Mouse (Mus musculus): ENCODE measurements at regions not wholly inside any gene's neighbourhood (a gene's known extent, or its start where the extent isn't known, plus 50 kb on each side); places are given as distances from the start of the nearest gene placed in this dataset.
"Not testable (repeated sequence)": the region's sequence is repeated elsewhere in the genome, so short reads cannot be mapped to it uniquely, and the experiment has no call there.

GRCm38 (mm10) chr19:29869526-29869925 lies 55.4 kb upstream of the Il33 start:
- Histone ChIP-seq H3K4me1 (ENCODE audit: control insufficient read depth, insufficient read depth, low read length) (0 out of 2 replicates have a peak, but pooled peaks cover 3% of the 10 kb centered on the region), H3K27ac (ENCODE audit: low read length) (no peak overlapping the region), H3K36me3 (ENCODE audit: control insufficient read depth, insufficient read depth, low read length) (no peaks in the 10 kb centered on the region), H3K27me3 (ENCODE audit: control insufficient read depth, insufficient read depth, low read length) (no peaks in the 10 kb centered on the region), H3K9ac (ENCODE audit: low read length) (no peak overlapping the region), H3K4me3 (replicated peaks; ENCODE audit: low read length) (no peak overlapping the region), H3K9me3 (replicated peaks; ENCODE audit: control insufficient read depth, low read length) (no peaks in the 10 kb centered on the region), H3K4me2 (ENCODE audit: low read depth, low read length) (no peak overlapping the region)
- WGBS = 85% methylated on average over 5 of the region's 5 CpGs
- no peak for ATAC-seq (ENCODE audit: insufficient read depth, low FRiP score)

DNA sequence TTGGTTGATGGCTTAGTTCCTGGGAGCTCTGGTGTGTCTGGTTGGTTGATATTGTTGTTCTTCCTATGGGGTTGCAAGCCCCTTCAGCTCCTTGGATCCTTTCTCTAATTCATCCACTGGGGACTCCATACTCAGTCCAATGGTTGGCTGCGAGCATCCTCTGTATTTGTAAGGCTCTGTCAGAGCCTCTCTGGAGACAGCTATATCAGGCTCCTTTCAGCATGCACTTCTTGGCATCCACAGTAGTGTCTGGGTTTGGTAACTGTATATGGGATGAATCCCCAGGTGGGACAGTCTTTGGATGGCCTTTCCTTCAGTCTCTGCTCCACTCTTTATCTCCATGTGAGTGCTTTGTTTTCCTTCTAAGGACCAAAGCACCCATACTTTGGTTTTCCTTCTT lies 55.9 kb upstream of the Ranbp6 start:
- not testable (repeated sequence) for H3K4me2 ChIP-seq (ENCODE audit: low read depth, low read length); H3K9ac ChIP-seq (ENCODE audit: low read length); H3K4me3 ChIP-seq (replicated peaks; ENCODE audit: low read length); ATAC-seq (ENCODE audit: insufficient read depth, low FRiP score); H3K9me3 ChIP-seq (replicated peaks; ENCODE audit: control insufficient read depth, low read length); H3K36me3 ChIP-seq (ENCODE audit: control insufficient read depth, insufficient read depth, low read length); H3K27ac ChIP-seq (ENCODE audit: low read length); H3K27me3 ChIP-seq (ENCODE audit: control insufficient read depth, insufficient read depth, low read length); H3K4me1 ChIP-seq (ENCODE audit: control insufficient read depth, insufficient read depth, low read length)
- 87% methylated on average over 1 of the region's 1 CpGs for WGBS

DNA sequence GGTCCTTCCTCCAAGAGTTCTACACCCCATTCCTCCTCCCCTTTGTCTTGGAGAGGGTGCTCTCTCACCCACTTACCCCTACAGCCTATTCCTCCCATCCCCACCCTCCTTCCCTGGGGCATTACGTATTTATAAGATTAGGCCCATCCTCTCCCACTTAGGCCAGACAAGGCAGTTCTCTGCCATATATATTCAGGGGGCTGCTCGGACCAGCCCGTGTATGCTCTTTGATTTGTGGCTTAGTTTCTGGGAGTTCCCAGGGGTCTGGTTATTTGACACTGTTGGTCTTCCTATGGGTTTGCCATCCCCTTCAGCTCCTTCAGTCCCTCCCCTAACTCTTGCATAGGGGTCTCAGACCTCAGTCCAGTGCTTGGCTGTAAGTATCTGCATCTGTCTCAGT lies 54.0 kb upstream of the Ranbp6 start:
- H3K9me3 ChIP-seq (replicated peaks; ENCODE audit: control insufficient read depth, low read length) = no peaks in the 10 kb centered on the region
- no peak overlapping the region for H3K4me3 ChIP-seq (replicated peaks; ENCODE audit: low read length)
- no peak overlapping the region for H3K9ac ChIP-seq (ENCODE audit: low read length)
- no peaks in the 10 kb centered on the region for H3K4me1 ChIP-seq (ENCODE audit: control insufficient read depth, insufficient read depth, low read length)
- H3K4me2 ChIP-seq (ENCODE audit: low read depth, low read length) = no peak overlapping the region
- H3K36me3 ChIP-seq (ENCODE audit: control insufficient read depth, insufficient read depth, low read length) = no peaks in the 10 kb centered on the region
- WGBS = 60% methylated on average over 3 of the region's 3 CpGs
- no peaks in the 10 kb centered on the region for H3K27me3 ChIP-seq (ENCODE audit: control insufficient read depth, insufficient read depth, low read length)
- H3K27ac ChIP-seq (ENCODE audit: low read length) = no peak overlapping the region
- ATAC-seq (ENCODE audit: insufficient read depth, low FRiP score) = no peak

GRCm38 (mm10) chr19:29865142-29865541 lies 52.4 kb upstream of the Ranbp6 start:
- 82% methylated on average over 1 of the region's 1 CpGs for WGBS
- Histone ChIP-seq H3K36me3 (ENCODE audit: control insufficient read depth, insufficient read depth, low read length) (no peaks in the 10 kb centered on the region), H3K4me3 (replicated peaks; ENCODE audit: low read length) (no peak overlapping the region), H3K4me2 (ENCODE audit: low read depth, low read length) (no peak overlapping the region), H3K9ac (ENCODE audit: low read length) (no peak overlapping the region), H3K4me1 (ENCODE audit: control insufficient read depth, insufficient read depth, low read length) (no peaks in the 10 kb centered on the region), H3K27me3 (ENCODE audit: control insufficient read depth, insufficient read depth, low read length) (no peaks in the 10 kb centered on the region), H3K9me3 (replicated peaks; ENCODE audit: control insufficient read depth, low read length) (no peaks in the 10 kb centered on the region), H3K27ac (ENCODE audit: low read length) (no peak overlapping the region)
- ATAC-seq (ENCODE audit: insufficient read depth, low FRiP score) = no peak

GRCm38 (mm10) chr19:29862808-29863207 lies 50.0 kb upstream of the Ranbp6 start:
- Histone ChIP-seq H3K36me3 (ENCODE audit: control insufficient read depth, insufficient read depth, low read length) (no peaks in the 10 kb centered on the region), H3K4me3 (replicated peaks; ENCODE audit: low read length) (no peak overlapping the region)
- peak; percentile 64; the same call in 1 of the 2 replicates for ATAC-seq (ENCODE audit: insufficient read depth, low FRiP score)

More at GRCm38 (mm10) chr19:29862808-29863207, 50.0 kb upstream of the Ranbp6 start:
- Histone ChIP-seq H3K9me3 (replicated peaks; ENCODE audit: control insufficient read depth, low read length) (no peaks in the 10 kb centered on the region), H3K27me3 (ENCODE audit: control insufficient read depth, insufficient read depth, low read length) (no peaks in the 10 kb centered on the region), H3K27ac (ENCODE audit: low read length) (no peak overlapping the region), H3K4me2 (ENCODE audit: low read depth, low read length) (no peak overlapping the region), H3K9ac (ENCODE audit: low read length) (no peak overlapping the region), H3K4me1 (ENCODE audit: control insufficient read depth, insufficient read depth, low read length) (no peaks in the 10 kb centered on the region)

Measured in stomach, embryonic 16.5 days (tissue).